Mouse (Mus musculus): Measurements from ENCODE around the gene Rassf6. TPM values are rescaled to one million over a fixed set of nuclear protein-coding genes. Genes with fewer than 3 reads are reported as not detected.

Rassf6 gene
- not detected in 2 replicates for total RNA-seq (2015; ENCODE audit: low replicate concordance)
- total RNA-seq (2017; ENCODE audit: low replicate concordance) = not detected in 2 replicates

DNA sequence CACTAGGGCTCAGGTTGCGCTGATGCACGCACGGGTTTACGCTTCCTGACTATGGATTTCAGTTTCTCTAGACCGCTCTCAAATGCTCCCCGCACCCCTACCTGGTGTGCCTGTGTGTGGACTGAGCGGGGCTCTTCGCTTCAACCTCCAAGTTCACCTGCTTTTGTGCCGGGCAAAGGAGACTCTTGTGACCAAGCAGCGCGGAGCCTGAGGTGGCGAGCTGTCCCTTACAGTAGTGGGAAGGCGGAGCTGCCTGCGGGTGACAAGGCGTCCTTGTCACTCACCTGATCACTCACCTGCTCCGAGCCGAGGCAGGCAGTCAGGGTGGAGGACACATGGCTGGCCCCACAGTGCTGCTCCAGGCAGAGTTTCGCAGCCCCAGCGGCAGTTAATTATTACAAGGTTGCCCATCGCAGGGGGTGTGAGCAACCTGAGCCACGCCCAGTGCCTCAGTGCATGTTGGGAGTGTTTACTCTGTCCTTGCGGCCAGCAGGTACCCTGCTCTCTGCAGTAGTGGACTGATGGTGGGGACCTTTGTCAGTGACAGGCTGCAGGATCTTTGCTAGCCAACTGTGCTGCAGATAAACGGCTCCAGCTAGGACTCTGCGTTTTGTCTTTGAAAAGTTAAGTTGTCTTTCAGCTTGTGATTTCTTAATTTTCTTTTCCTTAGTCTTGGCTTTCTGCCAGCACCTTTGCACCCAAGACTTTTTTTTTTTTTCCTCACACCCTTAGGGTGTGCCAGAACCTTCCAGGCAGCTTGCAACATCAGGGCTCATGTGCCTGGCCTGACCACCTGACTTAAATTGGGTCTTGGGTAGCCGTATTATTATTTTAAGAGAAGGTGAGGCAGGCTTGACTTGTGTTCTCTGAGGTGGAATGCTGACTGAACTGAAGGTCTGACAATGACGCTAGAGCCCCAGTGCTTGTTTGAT lies at the start of gene Rassf6:
TSS of gene Rassf6 (minus strand) at position 372 of the 932 bp plus-strand sequence.
- ATAC-seq (replicated peaks; ENCODE audit: low FRiP score, poor library complexity, severe bottlenecking) = no peak

- ATAC-seq (replicated peaks; ENCODE audit: low FRiP score, poor library complexity, severe bottlenecking) = no peak
Observed at GRCm38 (mm10) chr5:90689426-90690128, 49.1 kb upstream of the Rassf6 start.

DNA sequence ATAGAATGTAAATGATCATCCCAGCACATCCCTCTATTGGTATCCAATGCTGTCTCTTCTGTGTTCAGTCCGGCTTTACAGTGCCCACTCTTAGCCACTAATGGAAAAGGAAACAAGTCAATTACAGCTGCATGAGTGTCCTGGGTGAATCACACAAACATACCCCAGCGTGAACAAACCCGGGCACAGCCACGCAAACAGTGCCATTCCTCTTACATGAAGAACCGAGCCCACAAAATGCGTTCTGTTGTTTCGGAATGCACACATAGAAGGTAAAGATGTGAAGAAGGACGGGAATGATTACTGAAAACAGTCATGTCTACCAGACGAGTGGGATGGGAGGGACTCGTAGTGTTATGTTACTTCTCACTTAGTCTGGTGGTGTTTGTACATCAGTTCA lies 47.5 kb upstream of the Rassf6 start:
- no peak for ATAC-seq (replicated peaks; ENCODE audit: low FRiP score, poor library complexity, severe bottlenecking)

DNA sequence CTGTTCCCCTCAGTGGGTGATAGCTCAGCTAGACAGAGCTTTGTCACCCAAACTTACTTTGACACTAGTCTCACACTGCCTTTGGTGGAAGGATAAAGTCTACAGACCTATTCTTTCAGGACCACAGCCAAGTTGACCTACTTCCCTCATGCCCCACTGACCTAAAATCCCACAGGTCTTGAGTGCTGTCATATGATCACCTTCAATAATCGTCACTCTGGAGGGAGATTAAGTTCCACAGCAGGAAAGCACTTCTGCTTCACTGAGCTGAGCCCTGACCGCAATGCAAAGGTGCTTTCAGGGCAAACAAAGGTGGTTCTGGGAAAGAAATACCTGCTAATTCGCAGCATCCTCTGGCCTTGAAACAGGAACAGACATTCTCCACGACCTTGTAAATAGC lies 44.5 kb upstream of the Rassf6 start:
- no peak for ATAC-seq (replicated peaks; ENCODE audit: low FRiP score, poor library complexity, severe bottlenecking)

- no peak for ATAC-seq (replicated peaks; ENCODE audit: low FRiP score, poor library complexity, severe bottlenecking)
Observed at GRCm38 (mm10) chr5:90681842-90682241, 41.4 kb upstream of the Rassf6 start.

DNA sequence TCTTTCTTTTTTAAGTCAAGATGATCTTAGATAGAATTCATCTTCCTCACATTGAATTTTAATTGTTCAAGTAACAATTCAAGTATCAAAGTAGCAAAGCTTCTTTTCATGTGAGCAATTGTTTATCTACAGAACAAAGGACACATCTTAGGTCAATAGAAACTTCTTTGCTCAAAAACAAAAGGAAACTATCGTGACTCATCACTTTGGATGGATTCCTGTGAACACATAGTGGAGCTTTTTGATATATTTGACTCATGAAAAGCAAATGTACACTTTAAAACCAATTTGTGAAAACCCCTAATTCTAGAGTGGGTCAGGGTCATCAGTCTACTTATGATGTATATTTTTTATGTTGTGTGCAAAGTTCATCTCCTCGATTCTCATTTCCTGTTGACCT lies 37.1 kb upstream of the Rassf6 start:
- ATAC-seq (replicated peaks; ENCODE audit: low FRiP score, poor library complexity, severe bottlenecking) = no peak

DNA sequence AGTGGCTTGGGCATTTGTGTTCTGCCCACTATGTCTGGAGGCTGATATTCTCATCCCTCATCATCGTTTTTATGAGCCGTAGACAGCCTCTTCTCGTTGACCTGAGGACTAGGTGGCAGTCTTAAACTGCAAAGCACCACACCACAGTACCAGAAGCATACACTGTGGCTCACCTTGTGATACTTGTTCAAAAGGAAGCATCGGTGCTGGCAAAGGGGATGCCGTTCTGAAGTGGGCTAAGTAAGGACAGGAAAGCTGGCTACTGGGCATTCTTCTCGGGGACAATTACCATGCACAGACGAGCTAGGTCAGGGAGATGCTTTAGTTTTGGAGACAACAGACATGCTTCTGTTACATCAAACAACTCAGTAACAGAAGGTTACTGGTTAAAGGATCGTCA lies 21.4 kb upstream of the Rassf6 start:
- ATAC-seq (replicated peaks; ENCODE audit: low FRiP score, poor library complexity, severe bottlenecking) = no peak

DNA sequence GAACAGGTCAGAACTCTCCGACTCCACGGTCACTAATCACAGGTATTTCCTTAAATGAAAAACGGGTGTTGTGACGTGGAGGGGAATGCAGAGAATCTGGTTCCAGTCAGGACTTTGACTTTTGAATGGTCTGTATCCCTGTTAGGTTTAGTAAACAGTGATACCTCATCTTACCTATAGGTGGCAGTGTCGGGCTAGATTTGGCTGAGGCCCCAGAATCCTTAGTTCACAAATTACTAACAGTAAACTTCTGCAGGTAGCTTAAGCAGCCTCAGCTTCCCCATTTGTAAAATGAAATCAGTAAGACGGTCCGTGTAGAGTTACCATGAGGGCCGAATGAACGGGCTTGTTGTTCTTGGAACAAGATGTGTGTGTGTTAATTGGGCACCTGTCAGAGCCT lies 21.0 kb upstream of the Rassf6 start:
- peak; percentile 30; the same call in 1 of the 2 replicates for ATAC-seq (replicated peaks; ENCODE audit: low FRiP score, poor library complexity, severe bottlenecking)

DNA sequence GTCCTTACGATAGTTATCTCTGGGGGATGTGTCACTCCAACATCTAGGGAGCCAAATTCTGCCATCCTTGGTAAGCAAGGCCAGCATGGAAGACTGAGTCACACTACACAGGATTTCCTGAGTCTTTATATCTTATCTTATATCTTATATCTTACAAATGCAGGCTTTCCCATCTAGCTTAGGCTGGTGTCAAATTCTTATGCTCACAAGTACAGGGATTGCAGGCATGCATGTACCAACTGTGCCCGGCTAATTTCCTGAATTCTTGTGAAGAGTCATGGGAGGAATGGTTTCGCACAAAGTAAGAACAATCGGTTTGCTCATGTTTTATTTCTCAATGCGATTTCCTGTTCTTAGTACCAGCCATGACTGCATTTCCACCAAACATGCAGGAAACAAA lies 20.0 kb upstream of the Rassf6 start:
- no peak for ATAC-seq (replicated peaks; ENCODE audit: low FRiP score, poor library complexity, severe bottlenecking)

- ATAC-seq (replicated peaks; ENCODE audit: low FRiP score, poor library complexity, severe bottlenecking) = no peak
Observed at GRCm38 (mm10) chr5:90656681-90657080, 16.2 kb upstream of the Rassf6 start.

- no peak for ATAC-seq (replicated peaks; ENCODE audit: low FRiP score, poor library complexity, severe bottlenecking)
Observed at GRCm38 (mm10) chr5:90655891-90656290, 15.4 kb upstream of the Rassf6 start.

- ATAC-seq (replicated peaks; ENCODE audit: low FRiP score, poor library complexity, severe bottlenecking) = no peak
Observed at GRCm38 (mm10) chr5:90654798-90655197, 14.3 kb upstream of the Rassf6 start.

DNA sequence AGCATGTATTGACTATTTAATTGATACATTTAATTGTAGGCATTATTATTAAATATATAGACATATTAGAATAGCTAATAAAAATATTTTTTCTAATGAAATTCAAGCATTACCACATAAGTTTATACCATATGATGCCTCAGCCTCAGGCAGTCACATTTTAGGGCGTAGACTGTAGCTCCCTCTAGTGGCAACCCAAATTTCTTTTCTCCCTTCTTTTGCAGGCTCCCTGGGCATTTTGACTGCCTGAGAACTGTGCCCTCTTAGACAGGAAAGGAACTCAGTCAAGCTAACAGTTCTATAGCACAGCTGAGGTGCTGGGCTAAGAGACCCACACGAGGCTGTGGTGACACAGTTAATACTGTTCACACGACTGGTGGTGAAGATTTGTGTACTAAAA lies 12.3 kb upstream of the Rassf6 start:
- ATAC-seq (replicated peaks; ENCODE audit: low FRiP score, poor library complexity, severe bottlenecking) = no peak

- no peak for ATAC-seq (replicated peaks; ENCODE audit: low FRiP score, poor library complexity, severe bottlenecking)
Observed at GRCm38 (mm10) chr5:90650466-90651150, 10.2 kb upstream of the Rassf6 start.

- ATAC-seq (replicated peaks; ENCODE audit: low FRiP score, poor library complexity, severe bottlenecking) = no peak
Observed at GRCm38 (mm10) chr5:90647473-90647872, 7.0 kb upstream of the Rassf6 start.

DNA sequence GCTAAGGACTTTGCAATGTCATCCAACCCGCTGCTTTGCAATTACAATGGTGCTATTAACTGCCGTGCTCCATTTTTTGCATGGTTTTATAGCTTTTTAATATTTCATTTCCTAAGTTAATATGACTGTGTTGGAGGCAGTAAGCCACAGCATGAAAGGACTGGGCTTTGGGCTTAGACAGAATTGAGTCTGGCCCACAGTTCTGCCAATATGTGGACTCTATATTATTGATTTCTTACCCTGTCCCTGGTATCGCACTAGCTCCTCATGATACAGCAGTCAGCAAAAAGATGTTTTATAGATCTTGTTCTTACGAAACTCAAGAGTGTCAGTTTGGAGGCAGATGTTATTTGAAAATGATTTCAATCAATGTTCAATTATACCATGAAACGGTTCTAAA lies 5.9 kb upstream of the Rassf6 start:
- ATAC-seq (replicated peaks; ENCODE audit: low FRiP score, poor library complexity, severe bottlenecking) = no peak

- ATAC-seq (replicated peaks; ENCODE audit: low FRiP score, poor library complexity, severe bottlenecking) = no peak
Observed at GRCm38 (mm10) chr5:90645579-90645978, 5.1 kb upstream of the Rassf6 start.

- ATAC-seq (replicated peaks; ENCODE audit: low FRiP score, poor library complexity, severe bottlenecking) = no peak
Observed at GRCm38 (mm10) chr5:90641218-90641610, 757 bp upstream of the Rassf6 start.

DNA sequence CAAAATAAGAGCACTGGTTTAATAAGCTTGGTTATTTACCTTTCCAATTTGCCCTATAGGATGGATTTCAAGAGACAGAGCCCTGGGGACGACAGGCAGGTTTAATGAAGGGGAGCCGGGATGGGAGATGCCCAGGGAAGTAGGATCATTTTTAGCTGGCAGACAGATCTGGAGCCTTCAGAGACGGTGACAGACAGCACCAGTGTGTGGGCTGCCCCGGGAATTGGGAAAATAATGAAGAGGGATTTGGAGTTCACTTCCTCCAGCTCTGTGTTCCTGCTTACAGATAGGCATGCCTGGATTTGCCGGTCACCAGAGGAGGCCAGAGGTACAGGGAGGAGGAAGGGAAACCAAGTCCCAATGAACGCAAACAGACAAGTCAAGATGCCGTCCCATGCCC lies 5.6 kb downstream of the Rassf6 start:
- ATAC-seq (replicated peaks; ENCODE audit: low FRiP score, poor library complexity, severe bottlenecking) = no peak

GRCm38 (mm10) chr5:90628530-90628929 lies 11.9 kb downstream of the Rassf6 start:
- ATAC-seq (replicated peaks; ENCODE audit: low FRiP score, poor library complexity, severe bottlenecking) = no peak

Data from erythroblast, adult 5-6 weeks (primary cell).